Mouse (Mus musculus) R1 (cell line): ENCODE data around the gene Smok2b.
"Not testable (repeated sequence)": the region's sequence is repeated elsewhere in the genome, so short reads cannot be mapped to it uniquely, and the experiment has no call there.

ENCODE experiments used
- DNase-seq: peaks from one replicate; pipeline ENCODE4 v3.0.0-alpha.2; 2018; ENCODE audit warnings: low read depth, low spot score

Smok2b gene

GRCm38 (mm10) chr17:13229957-13230356 is at the start of gene Smok2b:
Gene Smok2b, plus strand, starts transcription at chr17:13230257.
- not testable (repeated sequence) for DNase-seq

DNA sequence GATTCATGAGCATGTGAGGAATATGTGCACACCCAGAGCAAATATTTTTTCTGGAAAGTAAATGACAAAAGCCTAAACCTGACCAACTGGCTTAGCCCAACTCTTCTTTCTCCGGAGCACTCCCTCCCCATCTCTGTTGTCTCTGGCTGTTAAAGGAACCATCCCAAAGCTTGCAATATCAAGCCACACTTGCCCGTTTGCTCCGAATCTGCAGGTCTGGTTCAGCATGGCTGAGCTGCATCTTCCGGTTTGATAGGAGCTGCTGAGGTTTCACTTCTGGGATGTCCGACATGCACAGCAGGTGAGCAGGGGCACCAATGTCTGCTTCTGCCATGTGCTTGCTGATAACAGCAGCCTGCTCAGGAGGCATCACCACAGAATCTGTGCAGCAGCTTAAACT is 49.6 kb upstream of the Smok2b start:
- DNase-seq = not testable (repeated sequence)

GRCm38 (mm10) chr17:13182712-13183111 is 47.3 kb upstream of the Smok2b start:
- DNase-seq = not testable (repeated sequence)

- DNase-seq = not testable (repeated sequence)
Measured at GRCm38 (mm10) chr17:13184514-13184913, 45.5 kb upstream of the Smok2b start.

DNA sequence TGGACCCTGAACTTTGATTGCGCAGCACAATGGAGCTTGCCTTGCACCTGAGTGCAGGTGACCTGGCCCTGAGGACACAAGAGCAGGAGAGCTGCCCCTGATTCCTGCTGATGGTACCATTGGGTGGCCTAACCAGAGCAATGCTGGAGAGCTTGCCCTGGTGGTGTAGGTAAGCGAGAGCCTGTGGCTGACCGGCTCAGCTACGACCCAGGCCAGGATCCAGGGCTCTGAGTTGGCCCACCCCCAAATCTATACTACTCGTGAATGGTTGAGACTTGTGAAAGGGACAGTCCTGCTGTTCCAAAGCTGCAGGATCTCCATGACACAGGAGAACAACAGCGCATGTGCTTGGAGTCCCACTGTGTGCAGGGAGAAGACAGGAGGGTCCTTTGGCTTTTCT is 43.5 kb upstream of the Smok2b start:
- DNase-seq = not testable (repeated sequence)

DNA sequence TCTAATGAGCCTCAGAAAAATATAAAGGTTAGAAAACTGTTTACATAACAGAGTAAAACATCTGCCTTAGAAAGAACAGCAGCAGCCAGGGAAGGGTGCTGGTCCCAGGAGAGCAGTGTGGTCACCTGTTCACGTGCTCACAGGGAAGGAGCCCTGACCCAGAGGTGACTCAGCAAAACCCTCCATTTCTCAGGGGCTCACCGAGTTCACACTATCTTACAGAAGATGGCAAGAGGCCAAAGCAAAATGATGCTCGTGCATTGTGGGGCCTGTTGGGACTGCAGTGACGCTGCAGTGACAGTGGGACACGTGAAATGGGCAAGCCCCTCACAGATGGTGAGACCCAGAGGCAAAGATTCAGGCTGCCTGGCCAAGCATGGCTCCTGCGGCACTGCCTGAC is 42.4 kb upstream of the Smok2b start:
- not testable (repeated sequence) for DNase-seq

DNA sequence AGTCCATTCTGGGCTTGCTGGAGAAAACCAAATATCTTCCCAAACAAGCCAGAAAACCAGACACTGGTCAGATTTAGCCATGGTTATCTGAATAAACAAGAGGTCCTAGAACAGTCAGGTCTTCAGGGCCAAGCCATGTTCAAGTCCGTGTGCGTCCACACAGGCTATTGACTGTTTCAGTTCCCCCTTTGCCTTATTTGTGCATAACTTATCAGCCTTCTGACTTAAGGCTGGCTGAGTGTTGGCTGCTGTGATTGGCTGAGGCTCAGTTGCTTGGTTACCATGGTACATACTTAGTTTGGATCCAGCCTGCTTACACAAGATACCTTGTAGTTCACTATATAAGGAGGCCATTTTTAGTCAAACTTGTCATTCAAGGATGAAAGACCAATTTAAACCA is 41.2 kb upstream of the Smok2b start:
- DNase-seq = not testable (repeated sequence)

DNA sequence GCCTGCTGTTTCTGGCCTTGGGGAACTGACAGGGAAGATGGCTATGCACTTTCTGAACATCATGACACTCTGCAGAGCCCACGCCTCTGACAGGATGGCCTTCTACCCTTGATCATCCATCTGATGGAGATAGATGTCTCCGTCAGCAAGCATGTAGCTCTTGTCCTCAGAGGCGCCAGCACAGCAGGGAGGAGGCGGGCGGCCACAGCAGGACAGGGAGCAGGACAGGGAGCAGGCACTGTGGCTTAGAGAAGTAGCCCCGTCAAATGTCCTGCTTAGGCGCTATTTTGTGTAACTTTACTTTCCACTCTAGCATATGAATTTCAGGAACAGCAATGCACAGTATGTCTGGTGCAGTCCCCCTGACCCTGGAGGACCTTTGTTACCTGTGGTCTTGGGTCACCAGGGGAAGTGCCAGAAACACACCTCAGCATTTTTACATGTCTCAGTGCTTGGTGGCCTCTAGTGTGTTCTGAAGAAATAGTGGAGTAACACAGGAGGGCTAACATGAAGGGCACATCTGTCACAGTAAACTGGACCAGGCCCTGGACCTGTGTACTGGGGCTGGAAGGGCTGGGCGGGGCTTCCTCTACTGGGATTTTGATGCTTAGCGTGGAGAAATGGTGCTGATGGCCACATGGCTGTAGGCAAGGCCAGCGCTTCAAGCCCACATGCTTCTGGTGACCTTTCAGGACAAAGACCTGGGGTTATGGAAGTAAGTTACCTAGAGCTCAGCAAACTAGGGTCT is 39.0 kb upstream of the Smok2b start:
- not testable (repeated sequence) for DNase-seq

DNA sequence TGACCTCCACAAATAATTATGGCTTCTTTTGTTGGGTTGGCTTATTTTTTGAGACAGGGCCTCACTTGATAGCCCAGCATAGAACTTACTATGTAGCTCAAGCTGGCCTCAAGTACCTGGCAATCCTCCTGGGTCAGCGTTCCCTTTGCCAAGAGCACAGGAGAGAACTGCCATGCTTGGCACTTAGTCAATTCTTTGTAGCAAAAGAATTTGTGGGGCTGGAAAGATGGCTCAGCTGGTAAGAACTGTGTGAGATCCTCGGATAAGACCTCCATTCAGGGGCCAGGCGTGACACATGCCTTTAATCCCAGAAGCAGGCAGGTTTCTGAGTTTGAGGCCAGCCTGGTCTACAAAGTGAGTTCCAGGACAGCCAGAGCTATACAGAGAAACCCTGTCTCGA is 33.6 kb upstream of the Smok2b start:
- not testable (repeated sequence) for DNase-seq

- not testable (repeated sequence) for DNase-seq
Measured at GRCm38 (mm10) chr17:13198812-13199211, 31.2 kb upstream of the Smok2b start.

DNA sequence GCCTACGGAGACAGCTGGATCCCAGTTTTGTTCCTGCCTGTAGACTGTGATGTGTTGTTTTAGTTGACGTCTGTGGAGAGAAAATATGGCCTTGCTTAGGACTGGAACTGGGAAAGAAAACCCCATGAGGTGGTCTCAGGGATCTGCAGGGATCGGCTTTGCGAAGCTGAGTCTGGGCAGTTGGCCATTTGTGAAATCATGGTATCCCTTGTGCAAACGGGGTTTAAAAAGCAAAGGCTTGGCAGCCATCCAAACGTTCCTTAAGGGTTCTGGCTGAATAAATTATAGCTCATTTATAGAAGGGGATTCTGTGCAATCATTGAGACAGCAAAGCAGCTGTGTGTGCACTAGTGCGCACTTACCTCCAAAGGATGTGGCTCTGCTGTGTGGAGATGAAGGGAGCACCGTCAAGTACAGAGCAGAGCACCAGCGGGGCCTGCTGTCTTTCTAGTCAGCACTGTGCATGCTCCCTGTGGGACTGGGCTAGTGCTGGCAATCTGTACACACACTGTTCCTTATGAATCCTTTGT is 30.1 kb upstream of the Smok2b start:
- not testable (repeated sequence) for DNase-seq

DNA sequence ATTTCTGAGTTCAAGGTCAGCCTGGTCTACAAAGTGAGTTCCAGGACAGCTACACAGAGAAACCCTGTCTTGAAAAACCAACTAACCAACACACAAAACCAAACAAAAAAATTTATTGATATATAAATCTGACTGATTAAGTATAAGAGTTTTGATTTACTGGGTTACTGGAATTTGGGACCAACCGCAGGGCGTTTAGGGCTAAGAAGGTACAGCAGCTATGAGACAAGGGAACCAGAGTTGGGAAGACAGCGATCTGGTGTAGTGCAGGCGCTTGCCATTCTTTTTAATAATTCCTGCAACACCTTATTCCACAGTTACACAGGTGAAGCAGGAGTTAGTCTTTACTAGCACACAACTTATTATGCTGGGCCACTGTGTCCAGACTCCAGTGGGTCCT is 28.5 kb upstream of the Smok2b start:
- not testable (repeated sequence) for DNase-seq

DNA sequence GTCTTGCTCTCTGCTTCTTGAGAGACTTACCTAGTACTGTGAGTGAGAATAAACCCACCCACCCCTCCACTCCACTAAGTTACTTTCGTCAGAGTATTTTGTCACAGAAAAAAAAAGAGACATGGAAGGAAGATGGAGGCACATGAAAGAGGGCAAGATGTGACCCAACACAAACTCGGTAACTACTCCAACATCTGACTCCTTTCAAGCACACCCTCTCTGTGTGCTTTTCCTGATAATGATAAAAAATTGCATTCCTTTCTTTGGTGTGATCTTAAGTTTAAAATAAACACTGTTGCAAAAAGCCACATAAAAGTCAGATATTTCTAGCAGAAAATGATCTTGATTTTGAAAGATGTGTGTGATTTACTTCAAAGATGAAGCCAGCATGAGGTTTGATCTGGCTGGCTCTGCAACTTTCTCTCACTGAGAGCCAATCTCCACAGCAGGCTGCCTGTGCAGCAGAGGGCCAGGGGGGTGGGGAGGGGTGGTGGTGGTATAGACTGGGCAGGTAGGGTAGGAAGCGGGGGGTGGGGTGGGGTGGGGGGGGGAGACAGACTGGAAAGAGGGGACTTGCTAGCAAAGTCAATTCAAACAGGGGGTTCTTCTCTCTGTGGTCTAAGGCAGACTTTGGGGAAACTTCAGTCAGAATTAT is 27.5 kb upstream of the Smok2b start:
- DNase-seq = not testable (repeated sequence)

DNA sequence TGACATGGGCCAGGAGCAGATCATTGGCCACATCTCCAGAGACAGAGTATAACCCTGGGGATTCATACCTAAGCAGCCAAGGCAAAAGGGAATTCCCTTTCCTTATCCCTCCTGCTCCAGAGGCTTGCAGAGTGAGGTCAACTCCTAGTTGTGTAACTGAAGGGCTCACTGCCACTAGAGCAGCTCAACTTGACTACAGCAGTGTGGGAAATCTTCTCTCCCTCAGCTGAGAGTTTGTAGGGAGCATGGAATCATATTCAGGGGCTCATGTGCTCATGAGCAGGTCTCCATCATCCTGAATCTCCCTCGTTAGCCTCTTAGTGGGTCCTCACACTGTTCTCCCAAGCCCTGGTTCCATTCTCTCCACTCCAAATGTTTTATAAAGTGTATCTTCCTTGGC is 24.8 kb upstream of the Smok2b start:
- not testable (repeated sequence) for DNase-seq

- no peak for DNase-seq
Measured at GRCm38 (mm10) chr17:13206491-13206890, 23.6 kb upstream of the Smok2b start.

DNA sequence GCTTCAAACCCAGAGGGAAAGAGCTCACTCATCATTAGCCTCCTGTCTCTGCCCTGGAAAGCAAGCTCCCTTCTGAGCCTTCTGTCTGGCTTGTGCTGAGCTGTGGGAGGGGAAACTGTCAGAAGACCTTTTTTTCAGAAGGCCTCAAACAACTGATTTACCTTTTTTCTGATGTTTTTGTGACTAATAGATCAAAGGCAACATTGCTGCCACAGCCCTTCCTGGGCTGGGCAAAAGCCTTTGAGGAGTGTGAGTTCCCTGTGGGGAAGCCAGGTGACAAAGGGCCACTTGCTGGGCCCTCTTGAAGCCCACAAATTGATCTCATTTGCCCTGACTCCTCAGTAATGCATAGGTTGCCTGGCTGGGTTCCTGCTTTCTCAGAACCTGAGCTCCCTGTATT is 21.6 kb upstream of the Smok2b start:
- DNase-seq = not testable (repeated sequence)

- DNase-seq = no peak
Measured at GRCm38 (mm10) chr17:13212136-13212850, 17.8 kb upstream of the Smok2b start.

GRCm38 (mm10) chr17:13214169-13214568 is 15.9 kb upstream of the Smok2b start:
- no peak for DNase-seq

DNA sequence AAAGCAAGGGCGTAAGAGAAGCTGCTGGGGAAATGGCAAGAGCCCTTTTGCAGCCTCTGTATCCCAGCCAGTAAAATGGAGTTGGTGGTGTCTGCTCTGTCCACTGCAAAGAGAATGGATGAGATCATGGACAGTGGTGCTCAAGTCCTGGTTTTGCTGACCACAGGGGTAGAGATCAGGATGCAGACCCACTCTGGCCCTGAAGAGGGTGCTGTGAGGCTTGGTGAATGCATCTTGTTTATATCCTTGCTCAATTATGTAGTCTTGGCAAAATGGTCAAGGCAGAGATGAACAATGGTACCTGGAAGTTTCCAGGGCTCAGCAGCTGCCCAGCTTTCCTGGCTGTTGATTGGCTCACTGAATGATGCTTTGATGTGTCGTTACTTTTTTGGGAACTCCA is 14.5 kb upstream of the Smok2b start:
- no peak for DNase-seq

DNA sequence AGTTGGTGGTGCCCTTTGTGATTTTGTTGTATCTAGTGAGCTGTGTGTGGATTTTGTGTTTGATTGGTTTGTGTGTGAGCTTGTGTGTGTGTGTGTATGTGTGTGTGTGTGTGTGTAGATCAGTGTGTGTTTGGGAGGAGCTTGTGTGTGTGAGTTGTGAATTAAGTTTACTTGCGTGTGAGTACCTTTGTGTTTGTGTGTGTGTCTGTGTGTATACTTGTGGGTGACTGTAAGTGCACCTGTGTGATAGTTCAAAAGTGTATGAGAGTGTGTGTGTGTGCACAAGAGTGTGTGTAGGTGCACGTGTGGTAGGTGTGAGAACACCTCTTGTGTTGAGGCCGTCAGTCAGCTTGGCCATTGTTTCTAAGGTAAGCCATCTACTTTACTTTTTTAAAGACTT is 9.2 kb upstream of the Smok2b start, which contains the start of gene Smok2a:
Gene Smok2a (plus strand): TSS at position 301 of the 400 bp plus-strand sequence.
- no peak for DNase-seq

- DNase-seq = not testable (repeated sequence)
Measured at GRCm38 (mm10) chr17:13221921-13222320, 8.1 kb upstream of the Smok2b start.

- DNase-seq = not testable (repeated sequence)
Measured at GRCm38 (mm10) chr17:13239461-13239860, 9.4 kb downstream of the Smok2b start.
